Mouse (Mus musculus) layer of hippocampus, postnatal 25 days (tissue): Measurements from ENCODE around the gene Them7. TPM values are rescaled to one million over a fixed set of nuclear protein-coding genes. Genes with fewer than 3 reads are reported as not detected.
A peak's percentile ranks its signal among the peaks of the same experiment; 100 is the strongest.

ENCODE experiments used
- DNase-seq, 2 experiments: peaks; one replicate each; pipeline ENCODE4 v3.0.0; 2022; ENCODE audit warnings: mixed read lengths in 2 of 2, low spot score in 1 of 2; ENCODE audit errors: extremely low spot score in 1 of 2
- total RNA-seq, 2 experiments: library from RNA; stranded (reverse); gene quantifications; 2 replicates each; pipeline ENCODE4 v1.2.3; 2021

The Them7 gene
- total RNA-seq, 2 experiments from 2014 or later: not detected

- DNase-seq: no peak
Observed at GRCm38 (mm10) chr2:105232386-105232785, 8.3 kb downstream of the Them7 start.

GRCm38 (mm10) chr2:105234278-105234677 lies 10.2 kb downstream of the Them7 start:
- no peak for DNase-seq

- no peak for DNase-seq
Observed at GRCm38 (mm10) chr2:105235380-105236115, 11.4 kb downstream of the Them7 start.

GRCm38 (mm10) chr2:105237424-105237823 lies 13.3 kb downstream of the Them7 start:
- no peak for DNase-seq

DNA sequence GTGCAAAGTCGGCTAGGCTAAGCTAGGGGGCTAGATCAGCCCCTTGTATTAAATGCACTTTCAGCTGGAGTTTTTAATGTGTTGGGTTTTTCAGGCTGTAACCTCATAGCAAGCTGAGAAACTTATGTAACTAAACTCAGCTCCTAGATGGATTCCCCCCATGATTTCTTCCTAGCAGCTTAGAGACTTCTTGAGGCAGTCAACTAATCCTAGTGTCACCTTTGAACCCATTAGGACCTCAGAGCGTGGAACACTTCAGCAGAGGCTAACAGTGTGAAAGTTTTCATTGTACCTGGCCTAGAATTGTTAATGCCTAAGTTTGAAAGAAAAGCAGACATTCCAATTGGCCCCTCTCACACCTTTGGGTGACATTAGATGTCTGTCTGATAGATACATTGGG lies 13.7 kb downstream of the Them7 start:
- DNase-seq: no peak

DNA sequence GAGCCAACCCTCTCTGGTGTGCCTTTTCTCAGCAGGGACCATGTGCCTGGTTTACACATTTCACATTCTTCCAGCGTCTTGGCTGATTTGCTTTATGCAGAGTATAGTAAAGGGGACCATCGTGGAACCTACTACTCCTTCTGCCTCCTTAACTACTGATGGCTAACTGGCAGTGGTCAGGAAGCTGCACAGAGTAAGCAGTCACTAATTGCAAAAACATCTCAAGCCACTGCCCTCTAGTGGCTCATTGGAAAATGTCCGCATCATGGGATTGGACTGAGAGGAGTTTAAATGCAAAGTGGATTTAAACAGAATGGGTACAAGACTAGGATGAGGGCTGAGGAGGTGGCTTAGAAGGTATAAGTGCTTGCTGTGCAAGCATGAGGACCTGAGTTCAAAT lies 14.7 kb downstream of the Them7 start:
- DNase-seq: peak in 1 of 2 experiments; percentile 25

- no peak for DNase-seq
Observed at GRCm38 (mm10) chr2:105240631-105241030, 16.5 kb downstream of the Them7 start.

DNA sequence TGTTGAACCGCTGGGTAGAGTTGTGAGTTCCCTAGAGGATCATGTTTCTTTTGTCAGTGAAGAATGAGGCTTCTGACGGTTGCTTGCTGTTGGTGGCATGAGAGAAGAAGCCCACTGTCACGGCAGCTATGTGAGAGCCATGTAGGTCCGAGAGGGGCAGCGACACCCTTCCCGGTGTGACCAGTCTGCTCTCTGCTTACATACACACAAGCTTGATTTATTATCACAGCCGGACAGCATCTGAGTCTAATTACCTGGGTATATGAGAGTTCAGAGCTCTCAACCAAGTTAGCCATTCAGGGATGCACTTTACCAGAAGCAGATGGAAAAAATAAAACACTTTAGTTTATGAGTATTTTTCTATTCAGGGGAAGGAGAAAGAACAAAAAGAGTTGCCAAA lies 18.8 kb downstream of the Them7 start:
- no peak for DNase-seq

DNA sequence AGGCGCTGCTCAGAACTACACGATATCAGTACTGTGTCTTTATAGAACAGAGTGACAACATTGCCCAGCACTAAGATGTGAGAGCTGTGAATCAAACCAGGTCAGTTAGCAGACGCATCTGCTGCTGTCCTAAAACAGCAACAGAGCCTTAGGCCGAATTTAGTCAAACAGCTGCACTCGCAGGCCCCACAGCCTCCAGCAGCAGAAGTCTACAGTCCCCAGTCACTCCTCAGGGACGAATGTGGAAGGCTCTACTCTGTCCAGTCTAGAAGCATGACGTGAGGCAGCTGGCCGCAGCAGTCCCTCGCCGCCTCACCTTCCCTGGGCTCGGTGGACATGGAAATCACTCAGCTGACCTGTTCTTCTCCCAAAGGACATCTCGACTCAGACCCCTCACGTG lies 20.6 kb downstream of the Them7 start:
- DNase-seq: no peak

DNA sequence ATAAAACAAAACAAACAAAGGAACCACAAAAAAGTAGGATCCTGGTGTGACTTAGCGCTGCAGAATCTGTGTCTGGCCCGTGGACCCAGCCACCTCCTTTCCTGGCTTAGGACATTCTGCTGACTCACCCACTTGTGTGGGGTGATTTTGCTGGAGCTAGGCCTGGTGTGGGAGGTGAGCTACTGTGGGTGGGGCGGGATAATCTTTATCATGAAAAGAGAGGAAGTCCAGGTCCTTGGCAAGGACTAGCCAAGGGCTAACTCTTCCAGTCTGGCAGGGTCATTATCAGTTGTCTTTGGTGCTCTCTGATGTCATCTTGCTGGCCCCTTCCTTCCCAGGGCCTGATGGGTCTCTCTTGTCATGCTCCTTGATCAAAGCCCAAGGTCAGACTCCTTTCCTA lies 27.9 kb downstream of the Them7 start:
- DNase-seq: no peak

DNA sequence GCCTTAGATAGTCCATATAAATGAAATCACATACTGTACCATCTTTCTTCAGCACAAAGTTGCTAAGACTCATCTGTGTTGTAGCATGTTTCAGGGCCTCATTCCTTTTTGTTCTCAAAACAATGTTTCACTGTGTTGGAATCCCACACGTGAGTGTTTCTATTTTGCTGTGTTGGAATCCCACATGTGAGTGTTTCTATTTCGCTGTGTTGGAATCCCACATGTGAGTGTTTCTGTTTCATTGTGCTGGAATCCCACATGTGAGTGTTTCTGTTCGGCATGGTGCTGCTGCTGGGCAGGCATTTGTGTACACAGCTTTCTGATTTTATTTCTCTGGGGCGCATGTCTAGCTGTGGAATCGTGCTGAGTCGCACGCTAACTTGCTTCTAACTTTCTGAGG lies 28.7 kb downstream of the Them7 start:
- DNase-seq: no peak

GRCm38 (mm10) chr2:105255457-105255856 lies 31.3 kb downstream of the Them7 start:
- DNase-seq: no peak

GRCm38 (mm10) chr2:105256427-105257071 lies 32.4 kb downstream of the Them7 start:
- no peak for DNase-seq

DNA sequence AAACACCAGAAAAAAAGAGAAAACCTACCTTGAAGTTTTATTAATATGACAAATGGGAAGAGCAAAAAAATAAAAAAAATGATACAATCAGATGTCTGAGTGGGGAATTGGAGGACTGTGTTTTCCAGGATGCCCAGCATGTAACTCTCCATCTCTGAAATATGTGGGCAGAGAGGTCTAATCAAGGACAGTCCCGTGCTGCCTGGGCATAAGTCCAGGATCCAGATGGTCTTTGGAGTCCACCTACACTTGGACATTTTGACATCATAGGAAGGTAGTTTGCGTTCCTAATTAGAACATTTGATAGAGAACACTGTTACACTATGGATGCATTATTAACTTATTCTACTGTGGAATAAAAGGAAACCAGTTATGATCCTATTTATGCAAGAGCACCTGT lies 33.3 kb downstream of the Them7 start:
- DNase-seq: no peak

- no peak for DNase-seq
Observed at GRCm38 (mm10) chr2:105261335-105261734, 37.2 kb downstream of the Them7 start.

- no peak for DNase-seq
Observed at GRCm38 (mm10) chr2:105263219-105263618, 39.1 kb downstream of the Them7 start.

DNA sequence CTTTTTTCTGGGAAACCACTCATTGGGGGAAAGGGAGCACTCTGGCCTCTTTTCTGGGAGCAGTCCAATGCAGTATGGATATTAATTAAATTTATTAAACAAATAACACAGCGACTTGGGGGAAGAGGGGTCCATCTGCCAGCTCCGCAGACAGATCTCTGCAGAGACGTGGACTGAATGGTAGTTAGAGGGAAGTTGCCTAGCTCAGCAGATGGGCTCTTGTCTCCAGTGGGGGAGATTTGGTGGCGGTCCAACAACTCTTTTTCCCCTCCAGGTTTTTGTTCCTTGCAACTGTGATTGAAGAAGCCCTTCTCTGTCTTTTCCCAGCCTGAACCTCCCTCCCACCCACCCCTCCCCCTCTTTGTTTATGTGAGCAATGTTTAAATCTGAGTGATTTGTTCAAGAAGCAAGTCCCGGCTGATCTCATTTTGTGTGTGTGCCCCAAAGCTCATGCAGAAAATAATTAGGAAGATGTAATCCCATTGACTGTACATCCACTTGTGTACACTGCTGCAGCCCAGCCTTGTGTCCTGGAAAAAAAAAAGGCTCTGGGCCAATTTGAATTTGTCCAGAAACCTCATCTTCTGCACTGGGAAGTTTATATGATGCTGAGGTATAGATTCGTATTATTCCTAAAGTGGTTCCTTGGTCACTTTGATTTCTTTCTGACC lies 58.4 kb downstream of the Them7 start:
- peak in 1 of 2 experiments; percentile 14 for DNase-seq

DNA sequence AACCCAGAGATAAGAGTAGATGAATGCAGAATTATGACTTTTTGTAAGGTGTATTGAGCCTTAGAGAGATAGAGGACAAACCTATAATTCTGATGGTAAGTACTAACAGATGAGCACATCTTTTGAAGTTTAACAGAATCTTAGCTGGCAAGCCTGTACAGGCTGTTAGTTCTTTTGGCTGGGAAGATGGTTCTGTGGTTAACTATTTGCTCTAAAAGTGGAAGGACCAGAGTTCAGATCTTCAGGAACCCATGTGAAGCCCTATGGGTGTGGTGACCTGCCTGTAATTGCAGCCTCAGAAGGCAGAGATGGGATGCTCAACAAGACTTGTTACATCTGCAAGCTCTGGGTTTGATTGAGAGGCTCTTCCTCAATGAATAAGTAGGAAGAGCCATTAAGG lies 59.7 kb downstream of the Them7 start:
- no peak for DNase-seq

- no peak for DNase-seq
Observed at GRCm38 (mm10) chr2:105284855-105285254, 60.7 kb downstream of the Them7 start.

GRCm38 (mm10) chr2:105295823-105296222 lies 71.7 kb downstream of the Them7 start:
- DNase-seq: no peak

DNA sequence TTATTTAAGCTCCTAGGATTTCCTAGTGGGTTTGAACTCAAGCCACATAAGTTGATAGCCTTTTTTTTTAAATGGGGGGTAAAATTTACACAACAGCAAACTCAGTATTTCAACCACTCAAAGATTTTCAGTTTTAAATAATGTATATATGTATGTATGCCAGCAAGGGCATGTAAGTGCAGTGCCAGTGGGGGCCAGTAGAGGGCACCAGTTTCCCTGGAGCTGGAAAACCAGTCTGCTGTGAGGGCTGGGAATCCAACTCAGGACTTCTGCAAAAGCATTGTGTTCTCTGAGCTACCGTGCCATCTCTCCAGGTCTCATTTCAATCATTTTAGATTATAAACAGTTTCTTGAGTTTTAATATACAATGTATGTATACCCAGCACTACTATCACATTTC lies 74.8 kb downstream of the Them7 start:
- no peak for DNase-seq

DNA sequence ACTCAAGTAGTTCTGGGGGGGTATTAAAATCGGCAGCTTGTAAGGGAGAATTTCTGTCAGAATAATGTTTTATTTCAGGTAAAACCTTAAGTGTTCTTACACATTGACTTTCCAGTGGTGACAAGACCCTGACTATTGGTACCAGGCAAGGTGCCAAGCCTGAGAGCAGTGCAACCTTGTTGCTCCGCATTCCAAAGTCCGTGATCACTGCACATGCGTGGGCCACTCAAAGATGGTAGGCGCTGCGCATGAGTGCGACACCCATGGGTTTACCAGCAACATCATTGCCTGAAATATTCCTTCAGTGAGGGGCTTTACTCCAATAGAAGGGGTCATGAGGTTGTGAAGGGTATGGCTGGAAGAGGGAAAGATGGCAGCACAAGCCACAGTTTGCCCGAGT lies 77.0 kb downstream of the Them7 start:
- no peak for DNase-seq
